Mouse (Mus musculus) bone marrow, adult 2 months (tissue): ENCODE data around the gene Cacna2d4. TPM values are rescaled to one million over a fixed set of nuclear protein-coding genes. Genes with fewer than 3 reads are reported as not detected.
A peak's percentile ranks its signal among the peaks of the same experiment; 100 is the strongest.

Experiments
- H3K27ac ChIP-seq: fragments of 200-500 bp; 2 replicates; pipeline ENCODE4 v1.5.1; 2012; ENCODE audit warnings: low read depth, mild to moderate bottlenecking, control low read depth, inconsistent platforms, low read length; ENCODE audit not compliant: control insufficient read depth, poor library complexity, insufficient read depth
- H3K4me1 ChIP-seq: fragments of 200-500 bp; 2 replicates; pipeline ENCODE4 v1.6.1; 2011; ENCODE audit warnings: low read length; ENCODE audit not compliant: control insufficient read depth, insufficient read depth
- H3K4me3 ChIP-seq: fragments of 200-500 bp; replicated peaks from 2 replicates; pipeline ENCODE3; 2011; ENCODE audit warnings: mild to moderate bottlenecking, low read depth, low read length, control low read depth; ENCODE audit not compliant: control insufficient read depth
- CTCF ChIP-seq: fragments of 200-500 bp; IDR thresholded peaks from 2 replicates; pipeline ENCODE4 v1.5.1; 2011; ENCODE audit warnings: low read length, control low read depth; ENCODE audit not compliant: control insufficient read depth, insufficient read depth
- POLR2A ChIP-seq: fragments of 200-500 bp; IDR thresholded peaks from 2 replicates; pipeline ENCODE4 v1.6.1; 2011; ENCODE audit warnings: low read depth, mild to moderate bottlenecking, control low read depth, low read length, borderline replicate concordance; ENCODE audit not compliant: control insufficient read depth
- WGBS: fragments of 180-500 bp; shearing (Covaris S2); methylation state at CpG from one replicate; pipeline ENCODE4 v1.1.7; 2018; 5-methylcytosine and 5-hydroxymethylcytosine counted together
- polyA plus RNA-seq: library from polyadenylated mRNA; stranded (reverse); fragments of >200 nt; gene quantifications from 2 replicates; pipeline ENCODE4 v1.2.4, GENCODE M21; 2011; ENCODE audit warnings: low replicate concordance; ENCODE audit not compliant: missing spikeins, insufficient read depth, insufficient read length

Gene Cacna2d4
- polyA plus RNA-seq, 1 experiment, result 7.1 TPM

DNA sequence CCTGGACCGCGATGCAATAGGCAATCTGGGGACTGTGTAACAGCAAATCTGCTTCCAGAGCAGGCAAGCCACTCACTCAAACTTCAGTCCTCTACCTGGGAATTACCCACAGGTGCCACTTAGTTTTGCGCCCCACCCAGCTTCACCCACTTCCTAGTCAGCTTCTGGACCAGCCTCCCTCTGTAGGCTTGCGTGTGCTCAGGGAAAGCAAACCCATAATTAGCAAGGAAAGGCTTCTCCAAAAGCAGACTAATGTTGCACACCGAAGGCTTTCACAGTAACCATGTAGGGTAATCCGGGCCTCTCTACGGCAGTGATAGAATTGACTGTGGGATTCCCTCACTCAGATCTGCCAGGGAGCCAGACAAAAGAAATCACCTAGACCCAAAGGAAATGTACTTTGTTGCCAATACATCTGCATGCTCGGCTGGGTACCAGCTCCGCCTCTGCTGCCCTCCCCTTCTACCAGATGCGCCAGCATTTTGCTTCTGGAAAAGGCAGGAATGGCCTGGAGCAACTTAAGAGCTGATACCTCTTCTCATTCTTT is 71.6 kb downstream of the Cacna2d4 start:
- Histone ChIP-seq H3K4me3 (no peak overlapping the region), H3K27ac (no peak overlapping the region), H3K4me1 (no peaks in the 10 kb centered on the region)
- WGBS, result 77% methylated on average over 10 of the region's 10 CpGs
- TF ChIP-seq POLR2A, result no peak
- TF ChIP-seq CTCF, result no peak

DNA sequence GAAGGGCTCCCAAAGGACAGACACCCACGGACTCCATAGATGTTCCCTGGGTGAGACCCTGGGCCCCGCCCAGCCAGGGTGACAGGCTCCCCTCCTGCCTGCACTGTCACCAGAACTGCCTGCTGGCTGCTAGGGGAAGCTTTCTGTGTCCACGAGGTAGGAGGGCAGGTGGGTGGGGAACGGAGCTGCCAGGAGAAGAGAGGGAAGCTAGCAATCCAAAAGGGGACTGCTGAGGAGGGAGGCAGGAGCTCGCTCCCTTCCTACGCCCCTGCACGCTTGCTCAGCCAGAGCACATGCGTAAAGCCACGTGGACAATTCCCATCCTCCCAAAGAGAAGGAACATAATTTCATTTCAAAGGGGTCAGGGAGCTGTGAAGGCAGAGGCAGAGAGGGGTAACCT is 73.8 kb downstream of the Cacna2d4 start:
- WGBS, result 61% methylated on average over 9 of the region's 9 CpGs
- H3K27ac ChIP-seq, result no peak overlapping the region
- TF ChIP-seq CTCF (no peak), POLR2A (no peak)
- no peaks in the 10 kb centered on the region for H3K4me1 ChIP-seq
- H3K4me3 ChIP-seq, result no peak overlapping the region

GRCm38 (mm10) chr6:119312381-119312780 is 76.1 kb downstream of the Cacna2d4 start:
- whole genome bisulfite sequencing, result 69% methylated on average over 6 of the region's 6 CpGs
- TF ChIP-seq CTCF, result no peak
- no peak for TF ChIP-seq POLR2A
- Histone ChIP-seq H3K4me3 (no peak overlapping the region), H3K27ac (no peak overlapping the region), H3K4me1 (no peaks in the 10 kb centered on the region)

- 60% methylated on average over 3 of the region's 3 CpGs for WGBS
- Histone ChIP-seq H3K4me1 (no peaks in the 10 kb centered on the region), H3K4me3 (no peak overlapping the region), H3K27ac (no peak overlapping the region)
- TF ChIP-seq CTCF, result no peak
- no peak for TF ChIP-seq POLR2A
These were observed 76.8 kb downstream of the Cacna2d4 start for GRCm38 (mm10) chr6:119313096-119313495.

DNA sequence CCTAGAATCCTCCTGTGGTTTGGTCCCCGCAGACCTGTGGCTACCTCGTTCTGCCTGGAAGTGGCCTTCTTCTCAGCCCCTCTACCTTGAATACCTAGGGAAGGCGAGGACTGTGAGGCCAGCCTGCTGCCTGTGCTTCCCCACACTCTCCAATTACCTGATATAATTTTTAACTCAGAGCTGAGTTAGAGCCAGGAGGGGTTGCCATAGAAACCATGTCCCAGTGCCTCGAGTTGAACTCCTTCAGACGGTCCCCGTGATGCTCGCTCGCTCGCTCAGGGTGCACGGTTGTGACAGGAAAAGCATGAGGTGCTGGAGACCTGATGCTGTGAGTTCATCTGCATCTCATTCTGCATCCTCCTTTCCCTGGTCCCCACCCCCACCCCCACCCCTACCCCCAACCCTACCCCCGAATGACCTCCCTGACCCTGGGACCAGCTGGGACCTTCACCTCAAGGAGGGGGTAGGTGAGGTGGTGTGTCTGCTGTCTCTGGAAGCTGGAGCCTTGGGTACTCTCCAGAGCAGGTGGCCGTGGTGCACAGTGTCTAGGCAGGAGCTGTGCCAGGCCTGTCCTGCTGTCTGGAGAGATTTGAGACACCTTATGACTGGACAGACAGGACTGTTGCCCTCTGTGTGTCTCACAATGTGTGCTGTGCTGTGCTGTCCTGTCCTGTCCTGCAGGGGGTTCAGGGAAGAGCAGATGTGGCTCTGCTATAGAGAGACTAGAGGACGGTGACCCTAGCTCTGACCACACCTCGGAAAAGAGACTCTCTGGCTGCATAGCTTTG is 77.5 kb downstream of the Cacna2d4 start:
- Histone ChIP-seq H3K4me1 (no peaks in the 10 kb centered on the region), H3K27ac (no peak overlapping the region), H3K4me3 (no peak overlapping the region)
- TF ChIP-seq CTCF (no peak), POLR2A (no peak)
- 79% methylated on average over 14 of the region's 14 CpGs for WGBS

DNA sequence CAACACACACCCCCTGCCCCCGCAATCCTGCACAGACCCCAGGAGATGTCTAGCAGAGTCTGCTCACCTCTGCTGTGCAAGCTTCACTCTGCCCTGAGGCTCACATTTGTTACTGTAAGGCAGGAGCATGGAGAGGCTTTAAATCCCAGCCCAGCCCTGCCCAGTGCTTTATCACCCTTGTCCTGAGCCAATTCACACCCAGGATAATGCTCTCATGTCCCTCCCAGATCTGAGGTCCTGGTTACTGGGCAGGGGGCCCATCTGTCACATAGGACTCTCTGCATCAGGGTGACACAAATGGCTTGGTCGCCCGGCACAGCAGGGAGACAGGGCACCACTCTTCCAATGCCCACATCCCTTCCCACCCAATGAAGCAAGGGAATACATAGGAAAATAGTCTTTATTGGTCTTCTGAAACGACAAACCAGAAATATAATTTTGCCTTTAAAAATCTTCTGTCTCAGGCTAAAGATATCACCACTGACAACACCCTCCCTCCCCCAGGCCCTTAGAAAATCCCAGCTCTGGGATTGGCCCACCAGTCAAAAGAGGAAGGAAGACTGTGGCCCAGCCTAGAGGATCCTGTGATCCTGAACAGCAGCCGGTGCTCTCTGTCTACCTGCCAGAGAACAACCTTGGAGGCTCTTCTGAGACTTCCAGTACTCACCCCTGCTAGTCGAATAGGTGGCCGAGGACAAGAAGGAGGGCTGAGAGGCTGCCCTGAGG is 78.6 kb downstream of the Cacna2d4 start:
- Histone ChIP-seq H3K4me1 (no peaks in the 10 kb centered on the region), H3K4me3 (no peak overlapping the region), H3K27ac (no peak overlapping the region)
- TF ChIP-seq CTCF, result no peak
- TF ChIP-seq POLR2A, result no peak
- 42% methylated on average over 7 of the region's 7 CpGs for WGBS

DNA sequence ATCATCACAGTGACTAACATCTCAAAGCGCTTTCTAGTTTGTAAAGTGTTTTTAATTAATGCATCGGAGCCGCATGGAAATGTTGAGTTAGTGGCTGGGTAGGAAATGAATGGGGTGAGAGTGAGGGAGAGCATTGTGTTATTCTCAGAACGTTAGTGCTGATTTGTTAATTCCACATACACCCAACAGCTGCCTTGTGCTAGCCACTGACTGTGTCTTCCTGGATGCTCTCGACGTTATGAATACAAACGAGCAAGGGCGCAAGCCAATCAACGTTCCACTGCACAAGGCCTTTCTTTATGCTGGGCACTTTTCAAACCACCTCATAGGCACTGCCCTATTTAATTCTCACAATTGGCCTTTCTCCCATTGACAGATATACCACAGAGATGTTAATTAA is 82.4 kb downstream of the Cacna2d4 start:
- Histone ChIP-seq H3K4me3 (no peak overlapping the region), H3K4me1 (no peaks in the 10 kb centered on the region), H3K27ac (no peak overlapping the region)
- 86% methylated on average over 9 of the region's 9 CpGs for WGBS
- TF ChIP-seq POLR2A, result no peak
- no peak for TF ChIP-seq CTCF

DNA sequence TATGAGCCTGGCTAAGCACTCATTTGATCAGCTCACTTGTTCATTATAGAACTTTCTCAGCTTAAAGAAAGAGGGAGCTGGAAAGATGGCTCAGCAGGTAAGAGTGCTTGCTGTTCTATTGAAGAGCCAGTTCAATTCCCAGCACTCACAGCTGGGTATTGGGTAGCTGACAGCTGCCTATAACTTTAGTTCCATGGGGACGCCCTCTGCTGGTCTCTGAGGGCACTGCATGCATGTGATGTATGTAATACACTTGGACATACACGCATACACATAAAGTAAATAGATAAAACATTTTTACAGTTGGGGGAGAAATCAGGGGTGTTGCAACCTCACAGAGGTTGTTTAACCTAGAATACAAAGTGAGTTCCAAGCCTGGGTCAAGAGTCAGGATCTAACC is 83.0 kb downstream of the Cacna2d4 start:
- Histone ChIP-seq H3K4me3 (no peak overlapping the region), H3K27ac (no peak overlapping the region), H3K4me1 (no peaks in the 10 kb centered on the region)
- WGBS, result 73% methylated on average over 2 of the region's 2 CpGs
- TF ChIP-seq POLR2A, result no peak
- peak; percentile 37; the same call in 1 of the 2 replicates for TF ChIP-seq CTCF

DNA sequence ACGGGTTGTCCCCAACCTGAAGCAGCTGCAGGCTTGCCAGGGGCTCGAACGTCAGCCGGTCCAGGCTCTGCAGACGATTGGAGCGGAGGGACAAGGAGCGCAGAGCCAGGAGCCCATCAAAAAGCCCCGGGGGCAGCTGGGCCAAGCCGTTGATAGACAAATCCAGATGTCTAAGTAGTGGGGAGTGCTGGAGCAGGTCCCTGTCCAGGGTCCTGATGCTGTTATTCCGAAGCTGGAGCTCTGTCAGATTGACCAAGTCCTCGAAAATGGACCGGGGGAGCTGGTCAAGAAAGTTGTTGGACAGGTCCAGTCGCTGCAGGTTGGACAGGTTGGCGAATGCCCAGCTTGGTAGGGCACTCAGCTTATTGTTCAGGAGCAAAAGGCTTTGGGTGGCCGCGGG is 84.2 kb downstream of the Cacna2d4 start:
- H3K27ac ChIP-seq, result no peak overlapping the region
- H3K4me1 ChIP-seq, result no peaks in the 10 kb centered on the region
- no peak for TF ChIP-seq POLR2A
- no peak for TF ChIP-seq CTCF
- no peak overlapping the region for H3K4me3 ChIP-seq
- 50% methylated on average over 16 of the region's 16 CpGs for WGBS
